Comparison of ENCODE assay signal across 19 mouse cellular contexts in genomic region chr4:83198123-83198522, GRCm38 (mm10).
DNase-seq lines count a peak whose midpoint lies in the region; ATAC-seq and TF ChIP-seq lines count a peak whose summit lies in the region.
"Had no signal": no experiment of that assay in that cellular context is flagged by ENCODE, and none has a peak within 500 bp of the region (broad histone marks: within the 10 kb centered on the region; RNA-seq: fewer than 3 reads in every experiment).

No protein-coding gene starts in this region.

- no peaks in the 10 kb centered on the region for H3K36me3 ChIP-seq in heart, embryonic 10.5 days
- H3K36me3 ChIP-seq in heart, embryonic 11.5 days (ENCODE audit: control insufficient read depth, insufficient read depth, low read length), result no peaks in the 10 kb centered on the region
- H3K36me3 ChIP-seq in hindbrain, postnatal 0 days (ENCODE audit: insufficient read depth, low read length), result no peaks in the 10 kb centered on the region
- H3K36me3 ChIP-seq: embryonic facial prominence, embryonic 10.5 days; embryonic facial prominence, embryonic 12.5 days; forebrain, embryonic 15.5 days had no signal

- no peak for TF ChIP-seq POLR2A in olfactory bulb, adult 2 months (IDR thresholded peaks at IDR 0.05; ENCODE audit: insufficient read depth, low read depth, low read length)

- no peak for ATAC-seq in heart, embryonic 11.5 days (replicated peaks; ENCODE audit: insufficient number of reproducible peaks, low FRiP score, low TSS enrichment)
- ATAC-seq in hindbrain, postnatal 0 days, result no peak
- ATAC-seq: forebrain, embryonic 13.5 days; forebrain, embryonic 15.5 days had no signal

- no peak overlapping the region for H3K27ac ChIP-seq in heart, embryonic 10.5 days
- no peak overlapping the region for H3K27ac ChIP-seq in heart, embryonic 11.5 days (ENCODE audit: low read depth, low read length)
- peak overlapping the region; percentile 29; the same call in 1 of the 2 replicates for H3K27ac ChIP-seq in left cerebral cortex, adult 2 months
- 0 out of 2 replicates have a peak overlapping the region, but pooled peaks have one; percentile 41 for H3K27ac ChIP-seq in olfactory bulb, adult 2 months (ENCODE audit: insufficient read depth, low read depth, low read length)
- H3K27ac ChIP-seq in hindbrain, postnatal 0 days, result no peak overlapping the region
- H3K27ac ChIP-seq: embryonic facial prominence, embryonic 10.5 days; embryonic facial prominence, embryonic 12.5 days; forebrain, embryonic 13.5 days; forebrain, embryonic 15.5 days had no signal

- no peaks in the 10 kb centered on the region for H3K27me3 ChIP-seq in heart, embryonic 10.5 days (ENCODE audit: insufficient read depth, poor library complexity, severe bottlenecking)
- H3K27me3 ChIP-seq in heart, embryonic 11.5 days (ENCODE audit: control insufficient read depth, insufficient read depth, low read length), result no peaks in the 10 kb centered on the region
- H3K27me3 ChIP-seq in hindbrain, postnatal 0 days (ENCODE audit: insufficient read depth, low read length), result no peaks in the 10 kb centered on the region
- H3K27me3 ChIP-seq: embryonic facial prominence, embryonic 12.5 days; forebrain, embryonic 13.5 days; forebrain, embryonic 15.5 days had no signal

- H3K9ac ChIP-seq in heart, embryonic 11.5 days (ENCODE audit: low read depth, low read length), result no peak overlapping the region
- no peak overlapping the region for H3K9ac ChIP-seq in hindbrain, postnatal 0 days (replicated peaks; ENCODE audit: low read length)
- H3K9ac ChIP-seq: embryonic facial prominence, embryonic 12.5 days; forebrain, embryonic 13.5 days; forebrain, embryonic 15.5 days had no signal

- no peaks in the 10 kb centered on the region for H3K9me3 ChIP-seq in heart, embryonic 10.5 days
- no peaks in the 10 kb centered on the region for H3K9me3 ChIP-seq in heart, embryonic 11.5 days (replicated peaks; ENCODE audit: control insufficient read depth, low read length)
- no peaks in the 10 kb centered on the region for H3K9me3 ChIP-seq in hindbrain, postnatal 0 days (ENCODE audit: low read length)
- H3K9me3 ChIP-seq: embryonic facial prominence, embryonic 10.5 days; embryonic facial prominence, embryonic 12.5 days; forebrain, embryonic 13.5 days; forebrain, embryonic 15.5 days had no signal

- H3K4me3 ChIP-seq in heart, embryonic 10.5 days, result no peak overlapping the region
- no peak overlapping the region for H3K4me3 ChIP-seq in heart, embryonic 11.5 days (ENCODE audit: low read depth, low read length)
- H3K4me3 ChIP-seq in left cerebral cortex, adult 2 months, result no peak overlapping the region
- H3K4me3 ChIP-seq in olfactory bulb, adult 2 months (ENCODE audit: insufficient read depth, low read depth, low read length), result no peak overlapping the region
- H3K4me3 ChIP-seq in hindbrain, postnatal 0 days (ENCODE audit: low read length), result no peak overlapping the region
- H3K4me3 ChIP-seq: embryonic facial prominence, embryonic 10.5 days; embryonic facial prominence, embryonic 12.5 days; forebrain, embryonic 13.5 days; forebrain, embryonic 15.5 days had no signal

- no peak overlapping the region for H3K4me2 ChIP-seq in heart, embryonic 11.5 days
- no peak overlapping the region for H3K4me2 ChIP-seq in hindbrain, postnatal 0 days (ENCODE audit: low read depth, low read length)
- H3K4me2 ChIP-seq: embryonic facial prominence, embryonic 12.5 days; forebrain, embryonic 13.5 days; forebrain, embryonic 15.5 days had no signal

- no peaks in the 10 kb centered on the region for H3K4me1 ChIP-seq in heart, embryonic 10.5 days
- no peaks in the 10 kb centered on the region for H3K4me1 ChIP-seq in heart, embryonic 11.5 days (ENCODE audit: control insufficient read depth, insufficient read depth, low read length)
- peaks cover 3% of the 10 kb centered on the region; the same call in 1 of the 2 replicates for H3K4me1 ChIP-seq in olfactory bulb, adult 2 months (ENCODE audit: control insufficient read depth, insufficient read depth, low read length)
- no peaks in the 10 kb centered on the region for H3K4me1 ChIP-seq in hindbrain, postnatal 0 days (ENCODE audit: insufficient read depth, low read length)
- H3K4me1 ChIP-seq: embryonic facial prominence, embryonic 10.5 days; embryonic facial prominence, embryonic 12.5 days; forebrain, embryonic 13.5 days; forebrain, embryonic 15.5 days had no signal

- DNase-seq in heart, embryonic 10.5 days (ENCODE audit: low spot score), result peak; percentile 0
- no peak for DNase-seq in left cerebral cortex, adult 2 months (ENCODE audit: extremely low spot score in 1 of 2, low spot score in 2 of 2)
- no peak for DNase-seq in left cerebral cortex, postnatal 36 days (ENCODE audit: low spot score in 2 of 2)
- DNase-seq in brain, adult 2 months (ENCODE audit: low read depth, low spot score), result peak; percentile 72
- no peak for DNase-seq in hindbrain, postnatal 0 days (ENCODE audit: low spot score)
- DNase-seq: adrenal gland, adult 2 months; adrenal gland, postnatal 10 days; adrenal gland, postnatal 25 days; cerebellum, adult 11-12 months; cerebellum, adult 2 months; cerebellum, adult 9-10 months; cerebellum, postnatal 10 days; cerebellum, postnatal 25 days had no signal

- 72% methylated on average over 3 of the region's 3 CpGs for WGBS in heart, embryonic 10.5 days
- WGBS in heart, embryonic 11.5 days (ENCODE audit: insufficient replicate concordance), result 69% methylated on average over 3 of the region's 3 CpGs
- WGBS in olfactory bulb, adult 2 months, result 83% methylated on average over 3 of the region's 3 CpGs
- 85% methylated on average over 3 of the region's 3 CpGs for WGBS in hindbrain, postnatal 0 days

- intact Hi-C loops in left cerebral cortex, adult 2 months (cut with DNase I), result no loop called here
- intact Hi-C loops in left cerebral cortex, postnatal 36 days (cut with DNase I), result loop anchor here (10.0 kb wide), 1 partner anchor 343 kb away; the partner anchor contains the start of gene Zdhhc21

- TF ChIP-seq CTCF in left cerebral cortex, adult 2 months (IDR thresholded peaks at IDR 0.05), result no peak
- no peak for TF ChIP-seq CTCF in olfactory bulb, adult 2 months (IDR thresholded peaks at IDR 0.05; ENCODE audit: insufficient read depth, low read depth, low read length)
- no peak for TF ChIP-seq CTCF in hindbrain, postnatal 0 days (IDR thresholded peaks at IDR 0.05; ENCODE audit: low read depth)

Comparison
In these comparisons a context has a peak if more than half of its experiments do, and no peak if none do; other contexts are left out.
1. DNase-seq: peak in heart, embryonic 10.5 days (single experiment) and brain, adult 2 months (single experiment); none in left cerebral cortex, adult 2 months (0 of 2), left cerebral cortex, postnatal 36 days (0 of 2) and hindbrain, postnatal 0 days (single experiment).
2. H3K27ac ChIP-seq: peak in left cerebral cortex, adult 2 months (single experiment) and olfactory bulb, adult 2 months (single experiment); none in heart, embryonic 10.5 days (single experiment), heart, embryonic 11.5 days (single experiment) and hindbrain, postnatal 0 days (single experiment).